Mouse (Mus musculus) kidney, adult 2 months (tissue): ENCODE results near the gene Smarcb1. TPM values are rescaled to one million over a fixed set of nuclear protein-coding genes. Genes with fewer than 3 reads are reported as not detected.
A peak's percentile ranks its signal among the peaks of the same experiment; 100 is the strongest.

Source experiments
- DNase-seq: peaks from one replicate; pipeline ENCODE4 v3.0.0; 2021
- H3K27ac ChIP-seq: fragments of 200-500 bp; 2 replicates; pipeline ENCODE4 v1.5.1; 2012; ENCODE audit warnings: low read depth, low read length, control low read depth, inconsistent platforms; ENCODE audit not compliant: insufficient read depth
- H3K27me3 ChIP-seq: fragments of 200-500 bp; replicated peaks from 2 replicates; pipeline ENCODE4 v1.6.1; 2012; ENCODE audit warnings: mild to moderate bottlenecking, moderate library complexity, low read length, inconsistent platforms; ENCODE audit not compliant: control insufficient read depth, insufficient read depth
- H3K36me3 ChIP-seq: fragments of 200-500 bp; 2 replicates; pipeline ENCODE4 v1.6.1; 2012; ENCODE audit warnings: mild to moderate bottlenecking, moderate library complexity, low read length, inconsistent platforms; ENCODE audit not compliant: control insufficient read depth, insufficient read depth
- H3K4me1 ChIP-seq: fragments of 200-500 bp; 2 replicates; pipeline ENCODE4 v1.6.1; 2011; ENCODE audit warnings: low read length; ENCODE audit not compliant: control insufficient read depth, insufficient read depth
- H3K4me3 ChIP-seq: fragments of 200-500 bp; 2 replicates; pipeline ENCODE4 v1.5.1; 2011; ENCODE audit warnings: mild to moderate bottlenecking, low read depth, low read length, control low read depth; ENCODE audit not compliant: insufficient read depth
- CTCF ChIP-seq: fragments of 200-500 bp; conservative IDR thresholded peaks from 2 replicates; pipeline ENCODE4 v1.5.1; 2011; ENCODE audit warnings: low read depth, mild to moderate bottlenecking, control low read depth, low read length, moderate library complexity, mixed read lengths; ENCODE audit not compliant: insufficient read depth, insufficient read length
- POLR2A ChIP-seq: fragments of 200-500 bp; IDR thresholded peaks from one replicate; pipeline ENCODE4 v1.6.1; 2011; ENCODE audit warnings: low read depth, low read length, control low read depth
- WGBS: fragments of 180-500 bp; shearing (Covaris S2); methylation state at CpG from one replicate; pipeline ENCODE4 v1.1.7; 2018; 5-methylcytosine and 5-hydroxymethylcytosine counted together
- polyA plus RNA-seq: library from polyadenylated mRNA; depleted of rRNA; stranded (reverse); fragments of >200 nt; gene quantifications from 2 replicates; pipeline ENCODE4 v1.2.3, GENCODE M21; 2012; rRNA removed

Smarcb1 gene
- 34.6 and 37.7 TPM in 2 replicates for polyA plus RNA-seq

- Histone ChIP-seq H3K36me3 (no peaks in the 10 kb centered on the region), H3K4me1 (peaks cover 8% of the 10 kb centered on the region; the same call in 1 of the 2 replicates), H3K4me3 (peak within 1 kb of the TSS; percentile 76), H3K27me3 (no peaks in the 10 kb centered on the region), H3K27ac (peak within 1 kb of the TSS; percentile 86)
- TF ChIP-seq POLR2A (peak; percentile 44), CTCF (no peak)
- DNase-seq, result peak; percentile 97
- under 1% methylated on average over 76 of the region's 76 CpGs for WGBS
These were observed at the start of gene Smarcb1 for GRCm38 (mm10) chr10:75921026-75921725. TSS of gene Smarcb1 (minus strand) at chr10:75921617.

GRCm38 (mm10) chr10:75954381-75954811, 33.0 kb upstream of the Smarcb1 start, which contains the start of gene Gm5134:
TSS of gene Gm5134 (plus strand) at chr10:75954514.
- H3K4me3 ChIP-seq, result no peak within 1 kb of the TSS
- WGBS, result 28% methylated on average over 20 of the region's 20 CpGs
- TF ChIP-seq POLR2A (no peak), CTCF (no peak)

GRCm38 (mm10) chr10:75951424-75952050, 30.1 kb upstream of the Smarcb1 start:
- Histone ChIP-seq H3K4me3 (peak overlapping the region; percentile 19; the same call in 1 of the 2 replicates), H3K27ac (no peak overlapping the region), H3K36me3 (no peaks in the 10 kb centered on the region), H3K27me3 (no peaks in the 10 kb centered on the region), H3K4me1 (0 out of 2 replicates have a peak, but pooled peaks cover 5% of the 10 kb centered on the region)
- 1% methylated on average over 13 of the region's 13 CpGs for WGBS
- peak; percentile 65 for DNase-seq
- TF ChIP-seq POLR2A (no peak), CTCF (peak; percentile 23; the same call in 1 of the 2 replicates)

More at GRCm38 (mm10) chr10:75954381-75954811, 33.0 kb upstream of the Smarcb1 start, which contains the start of gene Gm5134:
- Histone ChIP-seq H3K27ac (no peak within 1 kb of the TSS), H3K36me3 (no peaks in the 10 kb centered on the region), H3K4me1 (0 out of 2 replicates have a peak, but pooled peaks cover 5% of the 10 kb centered on the region), H3K27me3 (no peaks in the 10 kb centered on the region)
- DNase-seq, result no peak

DNA sequence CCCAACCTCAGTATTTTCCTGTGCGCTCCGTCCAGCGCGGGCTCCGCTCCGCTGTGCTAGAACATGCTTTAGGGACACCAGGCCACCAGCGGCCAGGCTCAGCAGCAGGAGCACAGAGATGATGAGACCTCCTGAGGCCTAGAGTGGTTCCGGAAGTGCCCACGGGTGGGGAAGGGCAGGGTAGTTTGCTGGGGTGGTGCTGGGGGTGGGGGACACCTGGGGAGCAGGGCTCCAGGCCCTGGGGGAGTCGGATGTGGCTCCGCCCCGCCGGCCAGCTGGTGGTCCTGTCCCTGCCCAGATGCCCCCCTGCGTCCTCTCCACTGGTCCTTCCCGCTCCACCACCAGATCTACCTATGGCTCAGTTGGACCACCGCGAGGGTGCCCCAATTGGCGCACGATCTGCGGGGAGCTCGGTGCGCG, 29.4 kb upstream of the Smarcb1 start:
- no peak for TF ChIP-seq CTCF
- Histone ChIP-seq H3K36me3 (no peaks in the 10 kb centered on the region), H3K27me3 (no peaks in the 10 kb centered on the region), H3K27ac (0 out of 2 replicates have a peak overlapping the region, but pooled peaks have one; percentile 2), H3K4me1 (0 out of 2 replicates have a peak, but pooled peaks cover 5% of the 10 kb centered on the region), H3K4me3 (peak overlapping the region; percentile 27; the same call in 1 of the 2 replicates)
- no peak for DNase-seq
- WGBS, result 14% methylated on average over 23 of the region's 23 CpGs

DNA sequence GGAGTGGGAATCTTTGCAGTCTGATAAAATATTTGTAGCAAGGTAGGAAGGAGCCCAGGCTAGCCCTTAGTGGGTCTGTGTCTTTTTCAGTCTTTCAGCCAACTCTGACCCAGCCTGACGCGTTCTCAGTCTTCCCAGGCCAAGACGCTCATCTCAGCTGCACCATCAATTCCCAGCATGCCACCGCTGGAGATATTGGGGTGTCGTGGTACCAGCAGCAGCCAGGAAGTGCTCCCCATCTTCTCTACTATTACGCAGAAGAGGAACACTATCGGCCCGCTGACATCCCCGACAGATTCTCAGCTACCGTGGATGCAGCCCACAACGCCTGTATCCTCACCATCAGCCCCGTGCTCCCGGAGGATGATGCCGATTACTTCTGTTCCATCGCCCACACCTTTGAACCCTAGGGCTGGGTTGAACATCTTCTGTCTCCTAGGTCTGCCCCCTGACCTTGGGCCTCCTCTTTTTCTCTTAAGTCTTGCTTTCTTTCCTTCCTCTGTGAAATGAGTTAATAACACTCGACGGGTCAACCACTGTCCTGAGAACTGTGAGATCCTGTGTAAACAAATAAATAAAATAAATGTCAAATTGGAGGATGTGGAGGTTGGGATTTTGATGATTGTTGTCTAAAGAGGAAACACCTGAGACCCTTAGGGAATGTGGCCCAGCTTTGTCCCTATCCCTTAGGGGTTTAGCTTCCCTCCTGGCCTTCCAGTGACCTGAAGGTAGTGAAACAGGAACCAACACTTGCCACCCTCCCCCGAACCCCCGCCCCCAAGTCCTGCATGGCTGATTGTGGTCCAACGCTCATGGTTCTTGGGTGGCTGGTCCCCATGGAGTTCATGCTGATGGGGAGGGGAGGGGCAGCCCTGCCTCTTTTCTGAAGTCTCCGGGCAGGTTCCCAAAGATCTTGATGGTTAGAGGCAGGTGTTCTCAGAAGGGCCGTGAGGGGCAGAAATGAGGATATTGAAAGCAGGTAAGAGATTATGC, 27.9 kb upstream of the Smarcb1 start:
- Histone ChIP-seq H3K27me3 (no peaks in the 10 kb centered on the region), H3K27ac (peak overlapping the region; percentile 8; the same call in 1 of the 2 replicates), H3K4me3 (no peak overlapping the region), H3K4me1 (0 out of 2 replicates have a peak, but pooled peaks cover 5% of the 10 kb centered on the region), H3K36me3 (no peaks in the 10 kb centered on the region)
- peak; percentile 59 for DNase-seq
- no peak for TF ChIP-seq CTCF
- no peak for TF ChIP-seq POLR2A
- 70% methylated on average over 22 of the region's 22 CpGs for WGBS

DNA sequence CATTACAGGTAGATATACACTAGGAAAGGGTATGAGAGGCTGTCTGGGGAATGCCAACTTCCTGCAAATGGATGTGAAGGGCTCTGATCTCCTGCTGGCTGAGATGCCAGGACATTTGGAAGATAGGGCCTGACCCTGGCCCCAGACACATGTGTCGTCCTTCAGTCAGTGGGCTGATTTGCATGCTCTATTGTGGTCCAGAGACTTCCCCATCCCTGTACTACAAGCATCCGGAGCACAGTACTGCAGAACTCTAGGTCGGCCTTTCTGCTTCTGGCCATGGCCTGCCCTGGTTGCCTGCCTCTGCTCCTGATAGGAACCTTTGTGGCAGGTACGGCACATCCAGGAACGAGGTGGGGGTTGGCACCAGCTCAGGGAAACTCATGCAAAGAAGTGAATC, 26.7 kb upstream of the Smarcb1 start:
- Histone ChIP-seq H3K27me3 (no peaks in the 10 kb centered on the region), H3K27ac (no peak overlapping the region), H3K4me1 (0 out of 2 replicates have a peak, but pooled peaks cover 5% of the 10 kb centered on the region), H3K4me3 (no peak overlapping the region), H3K36me3 (no peaks in the 10 kb centered on the region)
- no peak for TF ChIP-seq CTCF
- no peak for TF ChIP-seq POLR2A
- no peak for DNase-seq
- WGBS, result 89% methylated on average over 5 of the region's 5 CpGs
